Mouse (Mus musculus) layer of hippocampus, adult 11-12 months (tissue): ENCODE data around the gene Kat6b.

ENCODE experiments used
- DNase-seq: peaks from one replicate; pipeline ENCODE4 v3.0.0; 2022; ENCODE audit warnings: low spot score

The Kat6b gene

DNA sequence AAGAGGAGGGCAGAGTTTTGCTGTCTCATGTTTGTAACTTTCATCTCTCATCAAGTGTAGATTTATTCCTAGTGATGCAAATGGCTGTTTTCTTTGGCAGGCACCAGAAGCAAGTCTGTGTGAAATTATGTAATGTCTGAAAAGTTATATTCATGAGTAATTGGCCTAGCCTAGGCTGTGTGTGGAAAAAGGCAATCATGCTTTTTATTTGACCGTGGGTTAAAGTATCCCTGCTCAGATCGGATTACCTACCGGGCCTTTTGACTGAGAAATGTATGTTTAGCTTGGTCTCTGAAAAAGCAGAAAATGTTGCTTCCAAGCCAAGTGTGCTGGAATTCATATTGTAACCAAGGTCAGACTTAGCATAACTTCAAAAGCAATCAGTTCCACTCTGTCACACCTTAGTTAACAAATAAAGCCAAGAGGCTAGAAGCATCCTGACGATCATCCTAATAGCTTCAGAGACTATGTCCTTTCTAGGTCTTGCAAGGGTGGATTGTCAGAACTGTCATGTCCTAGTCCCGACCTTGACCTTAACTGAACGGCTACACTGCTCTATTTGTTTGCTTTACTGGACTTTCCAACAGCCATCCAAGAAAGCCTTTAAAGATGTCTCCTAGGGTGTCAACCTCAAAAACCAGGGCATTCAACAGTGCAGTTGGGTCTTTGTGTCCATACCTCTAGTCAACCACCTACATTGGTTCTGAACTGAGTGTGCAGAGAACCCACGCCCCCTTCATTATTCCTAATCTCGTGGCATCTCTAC lies 111.9 kb downstream of the Kat6b start:
- no peak for DNase-seq

DNA sequence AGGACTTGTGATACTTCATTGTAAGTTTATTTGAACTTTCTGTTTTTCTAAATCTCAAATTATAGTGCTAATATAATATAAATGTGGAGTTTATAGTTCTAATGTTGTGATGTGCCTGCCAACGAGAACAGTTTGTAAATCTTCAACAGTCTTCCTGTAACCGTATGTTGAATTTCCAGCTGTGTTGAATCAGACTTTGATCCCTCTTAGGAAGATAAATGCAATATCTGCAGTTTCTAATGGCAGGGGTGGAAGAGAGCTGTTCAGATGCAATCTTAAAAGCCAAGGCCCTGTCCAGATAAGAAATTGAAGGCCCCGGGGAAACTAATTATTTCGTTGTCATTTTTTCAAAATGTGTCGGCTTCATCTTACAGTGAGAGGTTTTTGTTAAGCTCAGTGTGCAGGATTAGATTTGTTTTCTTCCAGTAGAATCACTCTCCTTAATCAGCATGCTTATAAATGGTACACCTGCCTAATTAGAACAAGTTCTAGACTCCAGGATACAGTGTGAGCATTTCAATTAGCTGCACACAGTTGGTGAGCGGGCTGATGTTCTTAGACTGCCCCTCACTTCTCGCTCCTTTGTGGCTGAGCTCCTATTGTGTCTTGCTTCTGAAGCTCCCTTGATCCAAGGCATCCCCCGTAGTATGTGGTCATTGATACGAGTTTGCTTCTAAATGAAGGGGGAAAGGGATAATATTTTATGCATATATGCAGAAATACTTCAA lies 118.4 kb downstream of the Kat6b start:
- no peak for DNase-seq

GRCm38 (mm10) chr14:21600174-21600566 lies 118.9 kb downstream of the Kat6b start:
- no peak for DNase-seq

- no peak for DNase-seq
Observed at GRCm38 (mm10) chr14:21600628-21601027, 119.4 kb downstream of the Kat6b start.

DNA sequence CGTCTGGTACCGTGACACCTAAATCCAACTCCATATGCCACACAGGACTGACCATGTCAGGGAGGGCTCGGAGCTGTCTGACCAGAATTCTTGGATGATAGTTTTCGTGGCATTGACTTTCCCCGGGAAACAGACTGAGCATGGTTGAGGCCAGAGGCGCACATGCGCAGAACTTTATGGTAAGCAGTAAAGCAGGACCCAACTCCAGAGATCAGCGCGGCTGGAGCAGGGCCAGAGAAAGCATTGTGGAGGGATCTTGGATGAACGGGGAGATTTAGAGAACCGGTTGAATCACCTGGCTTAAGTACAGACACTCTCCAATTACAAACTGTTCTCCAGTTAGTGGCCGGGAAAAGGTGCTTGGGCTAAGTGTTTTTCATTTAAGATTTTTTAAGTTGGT lies 120.9 kb downstream of the Kat6b start:
- DNase-seq, result no peak

DNA sequence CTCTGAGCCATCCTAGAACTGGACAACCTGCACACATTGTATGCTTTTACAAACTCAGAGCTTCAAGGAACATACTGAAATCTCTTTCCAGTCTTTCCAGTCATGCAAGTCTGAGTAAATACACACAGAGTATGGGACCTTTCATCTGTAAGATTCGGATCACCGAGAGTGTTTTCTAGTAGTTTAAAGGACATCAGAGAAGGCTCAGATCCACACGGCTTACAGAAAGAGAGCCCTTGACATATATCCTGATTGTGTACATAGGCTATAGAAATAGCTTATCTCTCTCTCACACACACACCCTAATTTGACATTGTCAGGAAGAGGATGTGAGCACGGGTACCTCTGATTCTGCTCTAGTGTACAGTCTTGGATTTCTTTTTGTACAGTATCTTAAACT lies 121.7 kb downstream of the Kat6b start:
- no peak for DNase-seq

GRCm38 (mm10) chr14:21607686-21608085 lies 126.5 kb downstream of the Kat6b start:
- no peak for DNase-seq

DNA sequence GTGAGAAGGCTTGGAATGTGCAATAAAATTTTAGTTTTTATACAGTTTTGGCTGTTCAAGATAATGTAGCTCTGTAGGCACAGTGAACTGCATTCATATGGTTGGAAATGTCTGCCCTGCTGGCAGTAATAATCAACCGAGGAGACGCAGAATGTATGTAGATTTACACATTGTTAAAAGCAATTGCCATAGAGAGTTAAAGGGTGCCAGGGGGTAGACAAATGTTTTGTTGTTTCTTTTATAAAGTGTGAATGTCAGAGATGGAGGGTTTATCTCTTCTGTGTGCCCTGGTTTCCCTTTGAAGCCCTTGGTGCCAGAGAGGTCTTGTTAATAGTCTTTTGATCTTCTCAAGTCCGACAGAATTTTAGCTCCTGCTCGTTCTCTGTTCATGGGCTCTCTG lies 127.7 kb downstream of the Kat6b start:
- no peak for DNase-seq

DNA sequence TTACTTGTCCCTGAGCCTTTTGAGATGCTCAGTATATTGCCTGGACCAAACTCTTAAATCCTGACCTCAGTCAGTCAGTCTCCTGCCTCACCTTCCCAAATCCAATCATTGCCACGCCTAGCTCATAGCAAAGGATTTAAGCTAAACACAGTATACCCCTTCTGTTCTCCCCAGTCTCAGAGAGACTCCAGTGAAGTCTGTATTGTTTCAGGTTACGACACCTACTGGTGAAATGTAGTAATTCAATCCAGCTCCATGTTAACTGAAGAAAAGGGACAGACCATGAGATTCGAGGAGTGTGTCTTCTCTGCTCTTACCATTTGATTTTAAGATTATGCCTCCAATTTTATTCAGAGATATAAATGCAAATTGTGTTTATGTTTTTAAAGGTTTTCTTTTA lies 129.0 kb downstream of the Kat6b start:
- DNase-seq, result peak; percentile 69

- no peak for DNase-seq
Observed at GRCm38 (mm10) chr14:21613031-21613430, 131.8 kb downstream of the Kat6b start.

GRCm38 (mm10) chr14:21614103-21614502 lies 132.9 kb downstream of the Kat6b start:
- no peak for DNase-seq

DNA sequence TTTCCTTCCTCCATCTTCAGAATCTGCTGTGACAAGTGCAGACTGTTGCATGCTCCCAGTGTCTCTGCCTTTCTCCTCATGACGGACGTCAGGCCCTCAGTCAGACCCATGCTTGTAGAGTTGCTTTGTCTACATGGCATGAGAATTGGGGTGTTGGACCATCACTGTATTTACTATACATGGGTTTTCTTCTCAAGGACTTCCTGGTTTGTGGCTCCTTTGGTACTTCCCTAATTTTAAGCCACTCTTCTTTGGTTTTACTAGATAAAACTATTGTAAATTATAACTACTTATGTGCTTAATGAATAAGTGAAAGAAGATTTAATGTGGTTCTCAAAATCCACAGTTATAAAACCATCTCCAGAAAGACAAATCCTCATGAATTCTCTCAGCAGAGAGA lies 134.6 kb downstream of the Kat6b start:
- DNase-seq, result no peak

DNA sequence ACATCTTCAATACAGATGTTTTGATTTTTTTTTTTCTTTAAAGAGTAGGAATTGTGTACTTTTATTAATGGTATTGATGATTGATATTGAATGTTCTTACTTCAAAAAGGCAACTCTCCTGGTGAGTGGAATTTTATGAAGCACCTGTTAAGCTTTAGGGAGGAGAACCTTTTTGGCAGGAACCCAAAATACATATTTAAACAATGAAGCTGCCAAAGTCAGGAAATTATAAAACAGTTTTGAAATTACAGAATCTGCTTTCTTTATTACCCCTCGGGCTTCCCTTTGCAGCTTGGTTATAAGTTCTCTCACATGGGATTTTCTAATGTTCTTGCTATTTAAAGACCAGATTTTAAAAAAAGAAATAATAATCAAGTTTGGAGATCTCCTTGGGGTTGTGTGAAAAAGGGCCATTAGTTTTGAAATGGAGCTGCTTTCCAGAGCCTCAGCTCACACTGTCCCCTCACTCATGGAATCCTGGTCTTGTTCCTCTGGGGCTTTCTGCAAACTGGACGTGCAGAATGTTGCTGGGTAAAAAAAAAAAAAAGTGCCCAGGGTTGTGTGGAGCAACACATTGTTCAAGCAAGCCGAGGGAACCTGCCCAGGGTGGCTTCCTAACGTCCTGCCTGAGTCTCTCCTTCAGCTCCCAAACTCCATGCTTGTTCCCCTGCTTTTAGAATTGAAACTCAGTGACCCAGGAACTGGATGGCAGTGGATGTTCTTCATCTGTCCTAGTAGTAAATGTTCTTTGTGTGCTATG lies 136.2 kb downstream of the Kat6b start:
- DNase-seq, result no peak

DNA sequence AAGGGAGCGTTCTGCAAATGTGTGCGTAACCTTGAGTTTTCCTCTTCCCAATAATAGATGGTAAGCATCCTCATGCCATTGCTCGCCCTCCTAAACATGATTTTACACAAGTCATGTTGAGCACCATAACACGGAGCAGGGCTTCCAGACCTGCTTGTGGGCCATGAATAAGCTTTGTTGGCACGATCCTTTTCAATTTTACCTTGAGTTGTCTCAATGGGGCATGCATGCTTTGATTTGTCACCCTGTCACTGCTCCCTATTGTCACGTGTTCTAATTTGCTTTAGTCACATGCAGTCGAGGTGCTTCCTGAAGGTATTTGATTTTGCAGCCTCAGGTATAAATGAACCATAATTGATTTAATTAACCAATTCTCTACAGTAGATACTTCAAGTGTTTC lies 138.7 kb downstream of the Kat6b start:
- DNase-seq, result no peak

DNA sequence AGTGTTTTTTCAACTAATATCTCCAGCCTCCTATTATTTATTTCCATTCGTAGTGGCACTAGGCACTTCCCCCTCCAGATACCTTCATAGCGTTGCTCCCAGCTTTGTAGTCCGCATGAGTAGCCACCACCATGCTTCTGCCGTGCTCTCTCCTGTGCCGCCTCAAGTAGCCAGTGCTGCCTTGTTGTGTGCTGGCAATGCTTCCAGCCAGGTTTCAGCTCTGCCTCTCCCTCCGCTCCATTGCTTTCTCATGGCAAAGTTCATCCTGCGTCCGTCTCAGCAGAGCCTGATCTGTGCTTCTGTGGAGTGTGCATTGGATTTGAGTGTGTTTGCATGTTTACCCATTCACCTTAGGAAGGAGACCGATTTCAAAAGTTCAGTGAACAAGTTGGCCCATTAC lies 144.7 kb downstream of the Kat6b start:
- no peak for DNase-seq

- DNase-seq, result no peak
Observed at GRCm38 (mm10) chr14:21631665-21632200, 150.5 kb downstream of the Kat6b start.

- no peak for DNase-seq
Observed at GRCm38 (mm10) chr14:21636548-21636947, 155.3 kb downstream of the Kat6b start.

DNA sequence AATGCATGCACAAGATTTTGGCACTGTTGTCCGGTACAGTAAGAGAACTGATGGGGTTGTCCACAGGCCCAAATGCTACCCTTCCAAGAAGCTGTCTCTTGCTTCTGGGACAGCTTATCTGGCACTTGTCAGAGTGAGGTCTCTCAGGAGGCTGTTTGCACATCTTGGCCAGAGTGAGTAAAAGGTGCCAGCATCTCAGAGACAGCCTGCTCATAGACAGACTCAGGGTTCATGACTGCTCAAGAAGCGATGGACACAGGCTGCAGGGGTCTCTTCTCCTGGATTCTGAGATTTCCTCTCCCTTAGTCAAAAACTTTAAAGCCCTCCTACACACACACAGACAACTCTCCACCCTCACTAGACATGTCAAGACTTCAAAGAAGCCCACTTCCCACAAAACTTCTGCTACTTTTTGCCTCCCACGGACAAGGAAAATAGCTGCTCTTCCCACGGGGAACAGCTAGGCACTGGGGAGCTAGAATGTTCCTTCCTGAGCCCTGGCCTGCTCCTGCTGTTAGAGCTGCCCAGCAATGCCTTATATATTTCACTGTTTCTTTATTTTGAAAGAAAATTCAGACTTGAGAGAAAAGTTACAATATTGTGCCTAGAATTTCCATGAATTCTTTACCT lies 159.7 kb downstream of the Kat6b start:
- no peak for DNase-seq

GRCm38 (mm10) chr14:21653813-21654212 lies 172.6 kb downstream of the Kat6b start:
- no peak for DNase-seq

GRCm38 (mm10) chr14:21659155-21659554 lies 177.9 kb downstream of the Kat6b start:
- no peak for DNase-seq

GRCm38 (mm10) chr14:21659652-21660051 lies 178.4 kb downstream of the Kat6b start:
- peak; percentile 73 for DNase-seq

DNA sequence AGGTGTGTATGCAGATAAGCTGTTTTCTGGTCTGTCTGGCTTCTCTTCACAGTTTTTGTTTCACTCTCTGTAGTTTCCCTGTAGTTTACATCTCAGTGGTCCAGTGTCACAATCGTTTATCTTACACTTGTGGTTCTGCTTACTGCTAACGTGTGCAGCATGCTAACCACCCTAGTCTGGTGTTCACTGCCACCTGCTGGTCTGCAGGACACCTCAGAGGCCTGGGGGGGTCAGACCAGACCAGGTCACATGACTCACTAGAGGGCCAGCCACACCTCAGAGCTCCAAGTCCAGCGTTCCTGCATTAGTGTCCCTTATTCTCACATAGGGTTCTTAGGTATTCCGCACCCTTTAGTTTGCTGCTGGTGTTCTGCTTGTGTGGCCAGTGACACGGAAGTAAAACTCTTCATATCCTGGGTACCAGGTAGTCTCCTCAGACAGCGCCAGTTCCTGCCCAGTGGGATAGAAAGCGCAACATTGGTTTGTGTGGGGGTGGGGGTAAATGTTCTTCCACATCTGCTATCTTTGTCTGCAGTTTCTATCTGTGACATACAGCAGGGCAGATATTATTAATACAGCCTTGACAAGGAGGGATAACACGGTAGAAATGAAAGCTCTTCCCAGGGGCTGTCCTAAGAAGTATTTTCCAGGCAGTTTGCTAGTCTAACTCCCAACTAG lies 181.4 kb downstream of the Kat6b start:
- no peak for DNase-seq
